Mouse (Mus musculus): ENCODE results near the gene Tenm2.

Tenm2 gene

DNA sequence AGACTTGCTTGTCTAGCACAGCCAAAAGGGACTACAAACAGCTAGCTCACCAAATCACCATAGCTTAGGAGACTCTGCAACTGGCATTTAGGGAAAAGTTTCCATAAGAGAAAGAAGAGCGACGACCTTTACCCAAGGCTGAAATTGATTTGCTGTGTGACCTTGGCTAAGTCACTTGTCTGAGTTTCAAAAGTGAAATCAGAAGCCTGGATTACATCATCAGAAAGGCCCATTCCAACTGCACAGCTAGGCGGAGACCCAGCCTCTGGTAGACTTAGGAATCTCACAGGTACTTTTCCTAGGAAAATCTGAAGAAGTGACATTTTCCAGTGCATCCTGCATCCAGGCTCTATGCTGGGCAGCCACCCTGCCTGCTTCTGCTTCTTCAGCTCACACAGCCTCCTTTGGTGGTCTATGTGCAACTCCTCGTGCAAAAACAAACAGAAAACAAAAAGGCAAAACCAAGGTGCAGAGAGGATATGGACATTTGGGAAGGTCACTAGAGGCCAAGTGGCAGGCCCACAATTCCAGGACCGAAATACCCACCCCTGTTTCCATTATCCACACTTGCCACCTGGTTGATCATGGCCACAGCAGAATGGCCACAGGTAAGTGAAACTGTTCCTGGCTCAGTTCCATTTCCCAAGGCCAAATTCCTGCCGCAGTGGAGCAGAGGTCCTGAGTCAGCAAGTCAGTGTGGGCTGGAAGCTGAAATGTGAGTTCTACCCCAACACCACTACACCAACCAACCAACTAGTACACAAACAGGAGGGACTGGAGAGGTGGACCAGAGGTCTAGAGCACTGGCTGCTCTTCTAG lies 1260.9 kb downstream of the Tenm2 start:
- no peak for DNase-seq

DNA sequence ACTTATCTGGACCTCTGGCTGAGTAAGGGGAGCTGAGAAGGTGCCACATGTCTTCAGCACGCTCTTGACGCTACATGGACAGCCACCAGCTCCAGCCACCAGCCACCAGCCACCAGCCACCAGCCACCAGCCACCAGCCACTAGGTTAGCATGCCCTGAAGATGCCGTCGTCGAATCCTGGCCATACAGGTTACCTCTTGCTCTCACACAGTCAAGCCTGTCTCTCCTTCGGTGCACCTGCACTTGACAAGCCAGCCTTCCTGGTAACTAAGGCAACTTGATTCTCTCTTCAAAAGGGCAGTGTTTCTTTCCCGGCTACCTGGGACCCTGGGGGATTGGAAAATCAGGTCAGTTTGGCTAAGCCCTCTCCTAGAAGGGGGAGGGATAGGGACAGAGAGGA lies 1262.6 kb downstream of the Tenm2 start:
- DNase-seq = no peak

DNA sequence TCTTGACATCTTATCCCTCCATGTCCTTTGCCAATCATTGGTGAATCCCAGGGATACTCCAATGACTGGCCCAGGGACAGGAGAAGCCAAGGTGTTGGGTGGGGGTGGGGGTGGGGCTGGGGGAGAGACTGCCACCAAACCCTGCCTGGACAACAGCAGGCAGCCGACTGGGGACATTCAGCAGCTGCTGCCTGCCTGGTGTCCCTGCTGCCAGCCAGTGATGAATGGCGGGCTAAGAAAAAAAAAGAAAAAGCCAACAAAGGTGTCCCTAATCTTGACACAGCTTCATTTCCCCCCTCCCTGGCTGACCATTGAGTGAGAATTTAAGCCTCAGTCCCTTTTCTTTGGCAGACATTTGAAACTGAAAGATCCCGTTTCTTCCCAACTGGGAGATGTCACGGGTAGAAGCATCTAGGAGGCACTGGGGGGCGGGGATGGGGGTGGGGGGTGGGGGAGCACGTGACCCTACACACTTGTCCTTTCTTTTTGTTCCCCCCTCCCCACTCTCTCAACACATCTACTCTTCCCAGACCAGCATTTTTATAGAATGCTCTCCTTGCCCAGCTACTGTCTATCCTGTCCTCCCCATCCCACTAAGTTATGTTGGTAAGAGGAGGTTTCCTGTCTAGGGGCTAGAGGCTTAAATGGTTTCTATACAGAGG lies 1263.4 kb downstream of the Tenm2 start:
- no peak for DNase-seq

DNA sequence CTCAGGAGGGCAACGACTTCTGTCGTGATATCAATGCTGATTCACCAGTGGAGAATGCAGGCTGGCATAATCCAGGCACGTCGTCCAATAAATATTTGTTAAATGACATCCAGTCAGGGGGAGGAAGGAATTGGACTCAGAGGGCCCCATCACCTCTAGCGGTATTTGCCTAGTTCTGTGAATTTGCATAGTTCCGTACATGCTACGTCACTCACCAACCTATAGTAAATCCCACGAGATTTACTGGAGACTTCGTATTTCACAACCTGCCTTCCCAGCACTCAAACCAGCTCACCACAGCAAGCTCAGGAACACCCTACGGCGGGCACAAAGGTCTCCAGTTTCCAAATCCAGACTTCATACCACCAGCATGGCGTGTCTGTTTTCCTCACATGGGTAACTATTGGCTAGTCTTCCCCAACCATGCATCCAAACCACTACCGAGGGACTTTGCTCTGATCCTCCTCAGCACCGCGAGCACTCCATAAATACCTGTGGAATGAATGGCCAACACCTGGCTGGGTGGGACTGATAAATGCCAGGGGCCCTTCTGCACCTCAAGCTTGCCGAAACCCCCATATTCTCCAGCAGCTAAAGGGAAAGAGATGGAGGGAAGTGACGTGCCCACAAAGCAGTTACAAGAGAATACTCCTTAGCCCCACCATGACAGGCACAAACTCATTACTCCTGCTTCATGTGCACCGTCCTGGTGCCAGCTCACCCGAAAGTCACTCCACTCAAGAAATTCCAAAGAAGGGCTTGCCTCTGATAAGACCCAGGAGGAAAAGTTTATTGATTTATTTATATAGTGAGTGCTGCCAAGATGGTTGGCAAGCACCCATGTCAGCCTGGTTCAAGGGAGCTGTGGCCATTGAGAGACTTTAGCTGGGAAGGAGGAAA lies 1264.7 kb downstream of the Tenm2 start:
- no peak for DNase-seq

DNA sequence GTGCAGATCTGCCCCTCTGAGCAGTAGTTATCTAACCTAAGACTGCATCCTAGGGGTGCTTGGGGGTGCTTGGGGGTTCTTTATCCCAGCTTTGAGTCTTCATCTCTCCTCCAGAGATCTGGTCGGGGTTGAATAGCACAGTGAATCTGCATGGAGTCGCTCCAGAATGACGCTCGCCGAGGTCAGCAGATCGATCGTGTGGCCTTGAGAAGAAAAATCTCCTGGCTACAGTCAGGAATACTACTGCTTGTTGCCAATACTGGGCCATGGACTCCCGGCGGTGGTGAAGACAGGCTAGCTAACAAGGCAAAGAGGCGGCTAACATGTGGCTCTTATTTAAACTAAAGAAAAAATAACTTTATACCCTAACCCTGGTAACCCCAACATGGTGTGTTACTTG lies 1267.5 kb downstream of the Tenm2 start:
- no peak for DNase-seq

DNA sequence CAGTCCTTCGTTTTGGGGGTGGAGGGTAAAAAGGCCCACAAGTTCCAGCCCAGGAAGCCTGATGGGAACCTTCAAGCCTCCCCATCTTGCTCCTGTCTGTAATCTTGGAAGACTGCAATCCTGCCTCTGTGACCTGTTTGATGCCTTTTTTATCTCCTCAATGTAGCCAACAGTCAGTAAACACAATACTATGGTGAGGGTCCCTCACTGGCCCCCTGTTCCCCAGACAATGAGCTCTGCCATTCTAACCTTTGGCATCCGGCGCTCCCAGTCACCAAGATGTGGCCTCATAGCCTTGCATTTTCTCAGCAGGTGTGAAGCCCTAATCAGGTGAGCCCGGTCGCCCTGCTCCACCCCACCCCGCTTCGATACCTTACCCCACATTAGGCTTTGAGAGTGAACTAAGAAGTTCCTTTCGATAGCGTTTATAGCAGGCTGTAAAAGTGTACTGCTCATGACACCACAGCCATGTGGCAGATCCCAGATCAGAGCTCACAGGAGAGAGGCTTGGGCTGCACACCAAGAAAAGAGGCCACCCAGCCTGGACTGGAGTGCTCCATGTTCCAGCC lies 1271.7 kb downstream of the Tenm2 start:
- no peak for DNase-seq

DNA sequence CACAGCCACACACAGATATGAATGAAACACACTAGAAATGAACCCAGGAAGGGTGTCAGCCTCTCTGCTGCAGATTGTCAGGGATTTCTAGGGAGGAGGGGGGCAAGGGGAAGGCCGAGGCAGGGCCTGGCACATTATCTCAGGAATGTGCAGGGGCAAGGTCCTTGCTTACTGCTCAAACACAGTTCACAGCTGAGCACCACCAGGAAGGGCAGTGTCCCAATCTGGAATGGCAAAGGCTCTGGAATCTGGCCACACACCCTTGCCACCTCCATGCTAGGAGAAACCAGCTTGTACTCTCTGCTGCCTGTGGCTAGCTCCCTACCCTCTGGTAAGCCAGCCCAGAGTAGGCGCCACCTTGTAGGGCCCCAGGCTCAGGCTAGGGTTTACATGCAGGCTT lies 1272.2 kb downstream of the Tenm2 start:
- DNase-seq = no peak

DNA sequence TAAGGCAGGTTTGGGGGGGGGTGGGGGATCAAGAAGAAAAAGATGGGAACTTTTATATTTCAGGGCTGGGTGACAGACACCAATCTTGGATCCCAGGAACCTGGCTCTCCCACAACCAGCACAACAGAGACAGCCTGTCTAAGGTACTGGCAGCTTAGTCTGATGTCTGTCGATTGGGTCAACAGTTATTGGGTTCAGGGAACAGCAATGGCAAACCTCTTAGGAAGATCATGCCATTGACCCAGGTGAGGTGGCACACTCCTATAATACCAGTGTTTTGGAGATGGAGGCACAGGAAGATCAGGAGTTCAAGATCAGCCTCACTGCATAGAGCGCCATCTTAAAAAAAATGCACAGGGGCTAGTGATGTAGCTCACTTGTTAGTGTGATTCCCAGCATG lies 1273.3 kb downstream of the Tenm2 start:
- no peak for DNase-seq

DNA sequence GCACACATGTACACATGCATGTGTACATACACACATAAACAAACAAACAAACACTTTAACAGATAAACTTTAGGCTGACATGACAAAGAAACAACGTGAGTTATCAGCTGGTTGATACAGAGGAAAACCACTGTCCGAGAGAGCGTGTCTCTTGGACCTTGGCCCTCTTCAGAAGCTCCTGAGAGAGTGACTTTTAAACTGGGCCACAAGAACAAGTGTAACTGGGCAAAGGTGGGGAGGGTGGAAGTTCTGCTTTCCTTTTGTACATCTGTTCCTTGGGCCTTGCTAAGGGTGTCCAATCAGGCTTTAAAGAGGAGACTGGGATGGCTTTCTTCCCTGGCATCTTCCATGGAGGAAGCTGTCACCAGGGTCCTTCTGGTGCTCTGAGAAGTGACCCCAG lies 1276.5 kb downstream of the Tenm2 start:
- DNase-seq = no peak
